25 mouse cellular contexts compared by ENCODE assay signal in the genomic region with DNA sequence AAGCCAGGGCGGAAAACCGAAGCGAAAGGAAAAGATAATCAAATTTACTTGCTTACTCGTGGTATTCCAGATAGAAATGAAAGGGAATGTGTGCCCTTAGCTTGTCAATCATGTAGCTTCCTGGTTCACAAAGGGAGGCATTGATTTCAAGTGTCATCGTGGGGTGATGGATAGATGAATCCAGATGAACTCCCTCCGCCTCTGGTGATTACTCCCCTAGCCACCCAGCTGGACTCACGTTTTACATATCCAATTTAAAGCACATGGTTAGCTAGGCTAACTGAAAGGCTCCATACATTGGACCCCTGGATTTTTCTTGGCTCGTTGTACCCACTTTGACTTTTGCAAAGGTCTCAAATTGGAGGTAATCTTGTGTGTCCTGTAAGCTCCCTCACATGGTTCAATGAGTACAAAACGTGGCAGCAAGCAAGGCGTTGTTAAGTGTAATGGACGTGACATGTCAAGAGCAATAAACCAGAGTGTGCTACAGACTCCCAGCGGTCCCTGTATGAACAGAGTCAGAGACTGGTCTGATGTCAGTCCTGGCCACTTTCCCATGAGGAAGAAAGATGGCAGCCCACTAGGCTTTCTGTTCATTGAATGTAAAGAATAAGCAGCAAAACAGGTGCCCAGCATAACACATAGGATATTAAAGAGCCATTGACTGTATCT.
DNase-seq lines count a peak whose midpoint lies in the region; ATAC-seq and TF ChIP-seq lines count a peak whose summit lies in the region.
"Had no signal": no experiment of that assay in that cellular context is flagged by ENCODE, and none has a peak within 500 bp of the region (broad histone marks: within the 10 kb centered on the region; RNA-seq: fewer than 3 reads in every experiment).

No protein-coding gene starts in this region.

- no peaks in the 10 kb centered on the region for H3K36me3 ChIP-seq in hindbrain, embryonic 11.5 days (ENCODE audit: control insufficient read depth, insufficient read depth, low read length)
- H3K36me3 ChIP-seq in hindbrain, postnatal 0 days (ENCODE audit: insufficient read depth, low read length) = no peaks in the 10 kb centered on the region
- no peaks in the 10 kb centered on the region for H3K36me3 ChIP-seq in neural tube, embryonic 11.5 days (ENCODE audit: control insufficient read depth, insufficient read depth, low read length)
- H3K36me3 ChIP-seq: embryonic facial prominence, embryonic 13.5 days; heart, embryonic 15.5 days; kidney, embryonic 15.5 days; liver, embryonic 12.5 days had no signal

- H3K4me1 ChIP-seq in hindbrain, embryonic 11.5 days (replicated peaks; ENCODE audit: control insufficient read depth, insufficient read depth, low read length) = no peaks in the 10 kb centered on the region
- H3K4me1 ChIP-seq in hindbrain, postnatal 0 days (ENCODE audit: insufficient read depth, low read length) = no peaks in the 10 kb centered on the region
- no peaks in the 10 kb centered on the region for H3K4me1 ChIP-seq in neural tube, embryonic 11.5 days (ENCODE audit: control insufficient read depth, insufficient read depth, low read length)
- H3K4me1 ChIP-seq: embryonic facial prominence, embryonic 13.5 days; heart, embryonic 15.5 days; kidney, embryonic 15.5 days; liver, embryonic 12.5 days had no signal

- no peak overlapping the region for H3K9ac ChIP-seq in hindbrain, embryonic 11.5 days (ENCODE audit: low read depth, low read length)
- H3K9ac ChIP-seq in hindbrain, postnatal 0 days (replicated peaks; ENCODE audit: low read length) = no peak overlapping the region
- H3K9ac ChIP-seq in neural tube, embryonic 11.5 days (ENCODE audit: low read length) = no peak overlapping the region
- H3K9ac ChIP-seq: embryonic facial prominence, embryonic 13.5 days; heart, embryonic 15.5 days; kidney, embryonic 15.5 days; liver, embryonic 12.5 days had no signal

- peak; percentile 28 for DNase-seq in embryo, embryonic 10 days (ENCODE audit: low spot score)
- DNase-seq in embryo, embryonic 9.5 days (ENCODE audit: extremely low spot score) = no peak
- peak; percentile 47 for DNase-seq in hindbrain, embryonic 11.5 days (ENCODE audit: low spot score)
- DNase-seq in hindbrain, postnatal 0 days (ENCODE audit: low spot score) = no peak
- DNase-seq in embryo, embryonic 11 days = peak; percentile 34
- peak; percentile 23 for DNase-seq in neural tube, embryonic 11.5 days (ENCODE audit: low spot score)
- no peak for DNase-seq in left cerebral cortex, adult 9 months (ENCODE audit: low spot score in 2 of 2)
- DNase-seq in adrenal gland, adult (ENCODE audit: inconsistent age in 2 of 2, low spot score in 1 of 2) = no peak
- DNase-seq: adrenal gland, postnatal 10 days; cerebellum, adult 11 months; cerebellum, postnatal 10 days; gastrocnemius, postnatal 25 days; kidney, postnatal 4 days; layer of hippocampus, adult 9-11 months; lung, adult 2 months; lung, postnatal 36 days; spleen, adult 18-20 months; thymus, postnatal 25 days had no signal

- no peak overlapping the region for H3K4me2 ChIP-seq in hindbrain, embryonic 11.5 days (replicated peaks; ENCODE audit: low read depth, low read length)
- no peak overlapping the region for H3K4me2 ChIP-seq in hindbrain, postnatal 0 days (ENCODE audit: low read depth, low read length)
- H3K4me2 ChIP-seq in neural tube, embryonic 11.5 days (ENCODE audit: low read depth) = no peak overlapping the region
- H3K4me2 ChIP-seq: embryonic facial prominence, embryonic 13.5 days; heart, embryonic 15.5 days; kidney, embryonic 15.5 days; liver, embryonic 12.5 days had no signal

- H3K4me3 ChIP-seq in hindbrain, embryonic 11.5 days (ENCODE audit: low read depth, low read length) = no peak overlapping the region
- no peak overlapping the region for H3K4me3 ChIP-seq in hindbrain, postnatal 0 days (ENCODE audit: low read length)
- H3K4me3 ChIP-seq in neural tube, embryonic 11.5 days (ENCODE audit: low read depth, low read length) = no peak overlapping the region
- H3K4me3 ChIP-seq: embryonic facial prominence, embryonic 13.5 days; heart, embryonic 15.5 days; kidney, embryonic 15.5 days; liver, embryonic 12.5 days; myocyte had no signal

- peak; percentile 75 for ATAC-seq in hindbrain, embryonic 11.5 days (ENCODE audit: low FRiP score)
- ATAC-seq in hindbrain, postnatal 0 days = no peak
- peak; percentile 46 for ATAC-seq in neural tube, embryonic 11.5 days (ENCODE audit: insufficient read depth, low FRiP score, low TSS enrichment)
- ATAC-seq: intestine, embryonic 16.5 days; liver, embryonic 12.5 days; Patski had no signal

- WGBS in hindbrain, embryonic 11.5 days = 56% methylated on average over 12 of the region's 12 CpGs
- WGBS in hindbrain, postnatal 0 days = 54% methylated on average over 12 of the region's 12 CpGs
- 54% methylated on average over 12 of the region's 12 CpGs for WGBS in neural tube, embryonic 11.5 days

- H3K27ac ChIP-seq in hindbrain, embryonic 11.5 days (ENCODE audit: low read depth, low read length) = peak overlapping the region; percentile 63
- H3K27ac ChIP-seq in hindbrain, postnatal 0 days = no peak overlapping the region
- no peak overlapping the region for H3K27ac ChIP-seq in neural tube, embryonic 11.5 days (ENCODE audit: low read depth, low read length)
- H3K27ac ChIP-seq: embryonic facial prominence, embryonic 13.5 days; heart, embryonic 15.5 days; kidney, embryonic 15.5 days; liver, embryonic 12.5 days had no signal

- TF ChIP-seq CTCF in hindbrain, postnatal 0 days (IDR thresholded peaks at IDR 0.05; ENCODE audit: low read depth) = no peak

- no peaks in the 10 kb centered on the region for H3K9me3 ChIP-seq in hindbrain, embryonic 11.5 days (ENCODE audit: control insufficient read depth, low read length)
- H3K9me3 ChIP-seq in hindbrain, postnatal 0 days (ENCODE audit: low read length) = no peaks in the 10 kb centered on the region
- no peaks in the 10 kb centered on the region for H3K9me3 ChIP-seq in neural tube, embryonic 11.5 days (ENCODE audit: control insufficient read depth, low read length)
- H3K9me3 ChIP-seq: embryonic facial prominence, embryonic 13.5 days; heart, embryonic 15.5 days; kidney, embryonic 15.5 days; liver, embryonic 12.5 days had no signal

- H3K27me3 ChIP-seq in hindbrain, embryonic 11.5 days (ENCODE audit: control insufficient read depth, insufficient read depth, low read length) = no peaks in the 10 kb centered on the region
- H3K27me3 ChIP-seq in hindbrain, postnatal 0 days (ENCODE audit: insufficient read depth, low read length) = no peaks in the 10 kb centered on the region
- H3K27me3 ChIP-seq in neural tube, embryonic 11.5 days (ENCODE audit: control insufficient read depth, insufficient read depth, low read length) = no peaks in the 10 kb centered on the region
- H3K27me3 ChIP-seq: embryonic facial prominence, embryonic 13.5 days; heart, embryonic 15.5 days; kidney, embryonic 15.5 days; liver, embryonic 12.5 days; Patski had no signal

Comparison
In these comparisons a context has a peak if more than half of its experiments do, and no peak if none do; other contexts are left out.
1. DNase-seq: peak in embryo, embryonic 10 days (single experiment), hindbrain, embryonic 11.5 days (single experiment), embryo, embryonic 11 days (single experiment) and neural tube, embryonic 11.5 days (single experiment); none in embryo, embryonic 9.5 days (single experiment), hindbrain, postnatal 0 days (single experiment), left cerebral cortex, adult 9 months (0 of 2) and adrenal gland, adult (0 of 2).